Mouse (Mus musculus) bone marrow, adult 2 months (tissue): Measurements from ENCODE around the gene Dock2.

ENCODE experiments used
- CTCF ChIP-seq: fragments of 200-500 bp; IDR thresholded peaks from 2 replicates; pipeline ENCODE4 v1.5.1; 2011; ENCODE audit warnings: low read length, control low read depth; ENCODE audit not compliant: control insufficient read depth, insufficient read depth
- POLR2A ChIP-seq: fragments of 200-500 bp; IDR thresholded peaks from 2 replicates; pipeline ENCODE4 v1.6.1; 2011; ENCODE audit warnings: low read depth, mild to moderate bottlenecking, control low read depth, low read length, borderline replicate concordance; ENCODE audit not compliant: control insufficient read depth

DNA sequence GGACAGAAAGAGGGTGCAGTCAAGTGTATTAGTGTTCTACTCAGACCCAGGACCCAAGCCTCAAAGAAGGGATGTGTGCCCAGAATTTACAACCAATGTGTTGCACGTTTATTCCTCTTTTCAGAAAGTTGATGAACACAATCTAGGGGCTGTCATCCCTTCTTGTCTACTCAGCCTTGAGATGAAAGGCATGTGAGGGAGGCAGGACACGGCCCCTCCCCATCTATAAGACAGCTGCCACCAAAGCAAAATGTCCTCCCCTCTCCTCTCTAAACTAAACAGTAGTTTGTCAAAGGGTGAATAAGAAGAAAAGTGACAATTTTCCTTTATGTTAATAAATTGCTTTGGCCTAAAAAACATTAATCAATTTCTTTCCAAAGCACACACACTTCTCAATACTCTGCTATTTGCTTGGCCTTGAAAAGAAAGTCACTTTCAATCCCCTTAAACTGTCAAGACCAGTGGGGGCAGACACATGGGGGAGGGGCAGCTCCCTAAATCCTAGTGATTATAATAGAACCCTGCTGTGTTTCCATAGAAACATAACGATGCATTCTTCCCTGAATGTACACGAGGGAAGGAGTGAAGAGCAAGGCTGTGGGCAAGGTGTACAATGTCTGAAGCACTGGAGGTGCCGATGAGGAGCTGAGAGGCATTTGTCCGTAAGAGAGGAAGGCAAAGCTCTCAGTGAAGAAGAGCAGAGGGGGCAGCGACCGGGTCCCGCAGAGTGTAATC lies 367.6 kb downstream of the Dock2 start:
- TF ChIP-seq POLR2A (no peak), CTCF (no peak)
